Mouse (Mus musculus) heart, embryonic 15.5 days (tissue): ENCODE results near the gene Bach2. TPM values are rescaled to one million over a fixed set of nuclear protein-coding genes. Genes with fewer than 3 reads are reported as not detected.
A peak's percentile ranks its signal among the peaks of the same experiment; 100 is the strongest.

Source experiments
- ATAC-seq: fragments of 200-750 bp; cut with Nextera tagmentation; replicated peaks from 2 replicates; pipeline ENCODE4 v1.8.0; 2017; ENCODE audit warnings: low read depth, moderate TSS enrichment; ENCODE audit not compliant: insufficient number of reproducible peaks, insufficient read depth, low FRiP score
- H3K27ac ChIP-seq: fragments of 300-500 bp; sonication (generic); 2 replicates; pipeline ENCODE4 v1.5.1; 2015; ENCODE audit warnings: mild to moderate bottlenecking, inconsistent platforms
- H3K27me3 ChIP-seq: fragments of 300-500 bp; sonication (generic); 2 replicates; pipeline ENCODE4 v1.6.1; 2015; ENCODE audit warnings: inconsistent platforms
- H3K36me3 ChIP-seq: fragments of 300-500 bp; sonication (generic); 2 replicates; pipeline ENCODE4 v1.6.1; 2015; ENCODE audit warnings: mild to moderate bottlenecking, inconsistent platforms
- H3K4me1 ChIP-seq: fragments of 300-500 bp; sonication (generic); replicated peaks from 2 replicates; pipeline ENCODE4 v1.6.1; 2015; ENCODE audit warnings: inconsistent platforms
- H3K4me2 ChIP-seq: fragments of 300-500 bp; sonication (generic); 2 replicates; pipeline ENCODE4 v1.6.1; 2015; ENCODE audit warnings: inconsistent platforms, mild to moderate bottlenecking, moderate library complexity
- H3K4me3 ChIP-seq: fragments of 300-500 bp; sonication (generic); 2 replicates; pipeline ENCODE4 v1.5.1; 2015; ENCODE audit warnings: mild to moderate bottlenecking, inconsistent platforms
- H3K9ac ChIP-seq: fragments of 300-500 bp; sonication (generic); 2 replicates; pipeline ENCODE4 v1.6.1; 2015; ENCODE audit warnings: mild to moderate bottlenecking, inconsistent platforms
- H3K9me3 ChIP-seq: fragments of 300-500 bp; sonication (generic); replicated peaks from 2 replicates; pipeline ENCODE4 v1.6.1; 2016; ENCODE audit warnings: inconsistent platforms
- WGBS: fragments of 180-500 bp; shearing (Covaris S2); methylation state at CpG from one replicate; pipeline ENCODE4 v1.1.7; 2015; ENCODE audit warnings: mixed read lengths; 5-methylcytosine and 5-hydroxymethylcytosine counted together
- polyA plus RNA-seq: library from polyadenylated mRNA; unstranded; fragments of >200 nt; fragmentation: Nextera tagmentation; extraction: Ambion mirVana; gene quantifications from 2 replicates; pipeline ENCODE4 v1.2.1, GENCODE M21; 2015

Bach2 gene
- polyA plus RNA-seq, 1 experiment from 2014 or later, result 5.0 TPM

DNA sequence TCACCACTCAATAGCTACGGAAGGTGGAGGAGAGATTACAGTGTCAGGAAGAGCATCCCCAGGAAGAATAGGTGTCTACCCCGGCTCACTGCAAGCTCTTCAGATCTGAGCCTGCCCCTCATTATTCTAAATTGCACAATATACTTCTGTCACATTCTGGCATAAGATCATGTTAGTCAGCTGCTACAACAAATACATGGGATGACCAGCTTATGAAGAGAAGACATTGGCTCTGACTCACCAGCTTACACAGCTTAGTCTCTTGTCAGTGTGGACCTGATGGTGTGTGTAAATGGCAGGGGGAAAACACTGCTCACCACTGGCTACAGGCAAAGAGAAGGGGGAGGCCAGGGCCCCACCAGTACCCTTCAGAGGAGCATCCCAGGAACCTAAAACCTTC, 127.6 kb downstream of the Bach2 start:
- no peaks in the 10 kb centered on the region for H3K36me3 ChIP-seq
- H3K27me3 ChIP-seq, result no peaks in the 10 kb centered on the region
- H3K4me1 ChIP-seq, result peaks cover 57% of the 10 kb centered on the region
- no peak overlapping the region for H3K4me2 ChIP-seq
- H3K27ac ChIP-seq, result no peak overlapping the region
- H3K9ac ChIP-seq, result no peak overlapping the region
- WGBS, result 58% methylated on average over 2 of the region's 2 CpGs
- H3K4me3 ChIP-seq, result no peak overlapping the region
- ATAC-seq, result no peak
- H3K9me3 ChIP-seq, result no peaks in the 10 kb centered on the region

DNA sequence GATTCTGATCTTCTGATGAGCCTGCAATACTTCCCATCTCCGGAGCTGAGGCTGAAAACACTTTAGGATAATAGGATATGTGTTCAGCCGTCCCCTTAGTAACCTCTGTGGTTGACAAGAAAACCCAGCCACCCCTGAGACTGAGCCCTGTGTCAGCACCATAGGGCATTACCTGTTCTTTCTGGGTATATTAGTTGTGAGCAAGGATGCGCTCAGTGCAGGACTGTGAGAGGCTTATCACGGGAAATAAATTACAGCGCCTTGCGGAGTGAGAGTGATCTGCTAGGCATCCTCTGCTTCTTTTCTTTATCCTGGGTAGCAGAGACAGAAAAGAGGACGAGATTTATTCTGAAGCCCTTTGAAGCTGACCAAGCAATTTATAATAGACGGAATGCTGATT, 129.7 kb downstream of the Bach2 start:
- Histone ChIP-seq H3K27me3 (no peaks in the 10 kb centered on the region), H3K4me1 (peaks cover 66% of the 10 kb centered on the region), H3K36me3 (no peaks in the 10 kb centered on the region), H3K9ac (no peak overlapping the region), H3K9me3 (no peaks in the 10 kb centered on the region), H3K27ac (no peak overlapping the region), H3K4me2 (no peak overlapping the region), H3K4me3 (no peak overlapping the region)
- no peak for ATAC-seq
- 54% methylated on average over 8 of the region's 8 CpGs for WGBS

DNA sequence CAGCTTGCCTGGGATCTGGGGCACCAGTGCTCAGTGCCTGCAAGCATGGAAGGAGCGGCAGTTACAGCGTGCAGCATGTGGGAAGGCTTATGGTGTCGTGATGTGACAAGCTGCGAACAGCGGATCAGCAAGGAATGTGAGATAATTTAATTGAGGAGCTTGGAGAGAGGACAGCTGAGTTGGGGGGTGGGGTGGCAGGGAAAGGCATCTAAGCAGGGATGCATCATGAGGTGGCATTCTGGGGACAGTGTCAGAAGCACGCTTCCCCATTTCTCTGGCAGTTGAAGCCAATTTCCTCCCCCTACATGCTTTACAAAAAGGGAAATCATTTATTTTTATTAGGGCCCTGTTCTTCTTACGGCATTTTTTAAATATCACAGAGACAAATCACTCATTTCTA, 134.5 kb downstream of the Bach2 start:
- H3K27me3 ChIP-seq, result no peaks in the 10 kb centered on the region
- 14% methylated on average over 7 of the region's 7 CpGs for WGBS
- H3K4me2 ChIP-seq, result peak overlapping the region; percentile 27
- no peak overlapping the region for H3K9ac ChIP-seq
- peak; percentile 53; the same call in 1 of the 2 replicates for ATAC-seq
- H3K9me3 ChIP-seq, result no peaks in the 10 kb centered on the region
- peaks cover 71% of the 10 kb centered on the region for H3K4me1 ChIP-seq
- no peak overlapping the region for H3K4me3 ChIP-seq
- H3K27ac ChIP-seq, result no peak overlapping the region
- H3K36me3 ChIP-seq, result no peaks in the 10 kb centered on the region

DNA sequence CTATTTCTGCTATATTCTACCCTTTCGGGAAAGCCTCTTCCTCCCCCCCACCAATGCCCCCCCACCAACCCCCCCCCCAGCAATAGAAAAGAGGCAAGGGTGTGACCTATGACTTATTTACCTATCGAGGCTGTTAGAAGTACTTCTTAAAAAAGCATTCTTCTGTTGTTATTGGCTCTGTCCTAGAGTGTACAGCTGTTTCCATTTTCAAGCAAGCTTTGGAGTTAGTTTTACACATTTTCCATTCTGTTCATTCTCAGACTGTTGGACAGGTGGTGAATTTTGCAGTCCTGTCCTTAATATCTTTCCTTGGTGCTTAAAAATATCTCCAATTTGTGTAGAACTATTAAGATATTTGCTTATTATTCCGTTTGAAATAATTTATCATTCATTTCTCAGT, 134.9 kb downstream of the Bach2 start:
- Histone ChIP-seq H3K9me3 (no peaks in the 10 kb centered on the region), H3K4me3 (no peak overlapping the region), H3K36me3 (no peaks in the 10 kb centered on the region), H3K4me2 (no peak overlapping the region), H3K27ac (no peak overlapping the region), H3K9ac (no peak overlapping the region), H3K27me3 (no peaks in the 10 kb centered on the region), H3K4me1 (peaks cover 68% of the 10 kb centered on the region)
- ATAC-seq, result no peak
- 38% methylated on average over 3 of the region's 3 CpGs for WGBS

DNA sequence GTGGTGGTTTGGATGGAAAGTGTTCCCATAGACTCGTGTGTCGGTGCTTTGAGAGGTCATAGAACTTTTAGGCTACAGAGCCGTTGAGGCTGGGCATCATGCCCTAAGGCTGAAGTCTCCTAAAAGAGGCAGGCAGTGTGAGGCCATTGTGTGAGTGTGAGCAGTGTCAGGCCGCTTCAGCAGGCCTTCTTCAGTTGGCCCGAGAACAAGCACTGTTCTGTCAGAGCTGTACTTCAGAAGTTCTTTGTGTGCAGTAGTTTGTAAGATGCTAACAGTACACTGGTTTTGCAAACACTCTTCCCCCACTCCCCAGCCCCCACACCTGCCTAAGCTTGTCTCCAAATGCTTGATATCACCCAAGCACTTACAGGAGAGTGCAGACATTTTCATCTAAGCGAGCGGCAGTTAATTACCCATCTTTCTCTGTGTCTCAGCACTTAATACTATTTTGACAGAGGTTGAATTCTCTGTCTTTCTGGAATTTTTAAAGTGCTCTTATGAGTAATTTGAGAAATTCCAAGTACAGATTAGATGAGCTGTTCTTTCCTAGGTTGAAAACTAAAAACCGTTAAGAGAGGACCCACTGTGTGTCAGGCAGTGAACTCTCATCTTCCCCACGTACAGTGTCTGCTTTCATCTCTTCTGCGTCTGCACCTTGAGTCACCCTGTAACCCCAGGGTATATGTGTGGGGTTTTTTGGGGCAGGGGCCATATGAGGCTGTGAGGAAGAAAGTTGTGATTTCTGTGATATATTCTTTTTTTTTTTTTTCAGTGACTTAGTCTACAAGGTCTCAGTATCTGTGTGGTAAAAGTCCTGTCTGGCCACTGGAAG, 136.4 kb downstream of the Bach2 start:
- H3K9me3 ChIP-seq, result no peaks in the 10 kb centered on the region
- H3K4me3 ChIP-seq, result no peak overlapping the region
- WGBS, result 69% methylated on average over 10 of the region's 10 CpGs
- peaks cover 57% of the 10 kb centered on the region for H3K4me1 ChIP-seq
- no peak for ATAC-seq
- no peak overlapping the region for H3K27ac ChIP-seq
- no peaks in the 10 kb centered on the region for H3K27me3 ChIP-seq
- no peak overlapping the region for H3K4me2 ChIP-seq
- H3K9ac ChIP-seq, result no peak overlapping the region
- no peaks in the 10 kb centered on the region for H3K36me3 ChIP-seq

DNA sequence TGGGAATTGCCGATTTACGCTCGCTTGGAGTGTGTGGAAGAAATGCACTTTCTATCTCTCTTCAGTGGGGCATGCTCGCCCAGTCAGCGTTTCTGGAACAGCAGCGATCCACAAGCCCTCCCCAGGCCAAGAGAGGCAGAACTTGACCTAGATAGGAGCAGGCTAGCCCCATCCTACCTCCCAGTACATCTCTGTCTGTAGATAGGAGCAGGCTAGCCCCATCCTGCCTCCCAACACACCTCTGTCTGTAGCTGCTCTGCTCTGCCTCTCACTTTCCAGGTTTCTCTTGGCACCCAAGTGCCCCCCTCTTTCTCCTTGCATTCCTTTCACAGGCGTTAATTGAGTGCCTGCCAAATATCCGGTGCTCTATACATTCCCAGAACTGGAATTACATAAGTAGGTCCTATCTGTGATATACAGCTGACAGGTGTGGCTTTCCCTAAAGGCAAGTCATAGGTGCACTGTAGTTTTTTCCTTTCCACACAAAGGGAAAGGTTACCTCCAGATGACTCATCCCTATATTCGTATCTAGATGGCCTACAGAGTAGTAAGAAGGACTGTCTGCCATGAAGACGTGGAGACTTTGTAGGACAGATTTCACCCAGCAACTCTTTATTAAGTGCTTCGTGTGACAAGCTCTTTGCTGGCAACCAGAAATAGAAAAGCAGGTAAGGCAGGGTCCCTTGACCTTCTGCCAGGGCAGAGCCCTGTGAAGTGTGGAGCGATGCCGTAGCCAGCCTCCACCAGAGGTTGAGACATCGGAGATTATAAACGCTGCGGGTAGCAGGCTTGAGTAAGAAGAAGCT, 137.3 kb downstream of the Bach2 start:
- ATAC-seq, result no peak; the same call in 1 of the 2 replicates
- no peaks in the 10 kb centered on the region for H3K36me3 ChIP-seq
- H3K27me3 ChIP-seq, result no peaks in the 10 kb centered on the region
- no peak overlapping the region for H3K9ac ChIP-seq
- 0 out of 2 replicates have a peak overlapping the region, but pooled peaks have one; percentile 1 for H3K4me2 ChIP-seq
- peak overlapping the region; percentile 38; the same call in 1 of the 2 replicates for H3K27ac ChIP-seq
- 53% methylated on average over 16 of the region's 16 CpGs for WGBS
- no peaks in the 10 kb centered on the region for H3K9me3 ChIP-seq
- peaks cover 52% of the 10 kb centered on the region for H3K4me1 ChIP-seq
- no peak overlapping the region for H3K4me3 ChIP-seq

DNA sequence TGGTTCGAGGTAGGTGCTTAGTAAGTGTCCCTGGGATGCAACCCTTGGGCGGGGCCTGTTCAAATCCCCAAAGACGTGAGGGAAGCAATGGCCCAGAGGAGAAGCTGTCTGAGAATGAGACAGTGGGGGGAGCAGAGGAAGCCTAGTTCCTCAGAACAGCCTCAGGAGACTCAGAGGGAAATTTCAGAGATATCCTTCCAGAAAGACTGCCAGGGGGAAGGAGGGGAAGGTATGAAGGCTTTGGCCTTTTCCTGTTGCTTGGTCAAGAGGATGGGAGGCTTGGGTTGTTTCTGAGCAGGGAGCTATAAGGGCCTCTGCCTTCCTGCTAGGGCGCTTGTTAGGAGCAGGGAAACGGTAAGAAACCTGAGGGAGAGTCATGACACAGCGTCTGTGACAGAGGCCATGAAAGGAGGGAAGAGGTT, 137.9 kb downstream of the Bach2 start:
- no peak overlapping the region for H3K9ac ChIP-seq
- no peak for ATAC-seq
- no peak overlapping the region for H3K4me3 ChIP-seq
- peaks cover 48% of the 10 kb centered on the region for H3K4me1 ChIP-seq
- no peaks in the 10 kb centered on the region for H3K36me3 ChIP-seq
- no peak overlapping the region for H3K4me2 ChIP-seq
- H3K9me3 ChIP-seq, result no peaks in the 10 kb centered on the region
- WGBS, result 54% methylated on average over 6 of the region's 6 CpGs
- H3K27ac ChIP-seq, result 0 out of 2 replicates have a peak overlapping the region, but pooled peaks have one; percentile 38
- no peaks in the 10 kb centered on the region for H3K27me3 ChIP-seq

DNA sequence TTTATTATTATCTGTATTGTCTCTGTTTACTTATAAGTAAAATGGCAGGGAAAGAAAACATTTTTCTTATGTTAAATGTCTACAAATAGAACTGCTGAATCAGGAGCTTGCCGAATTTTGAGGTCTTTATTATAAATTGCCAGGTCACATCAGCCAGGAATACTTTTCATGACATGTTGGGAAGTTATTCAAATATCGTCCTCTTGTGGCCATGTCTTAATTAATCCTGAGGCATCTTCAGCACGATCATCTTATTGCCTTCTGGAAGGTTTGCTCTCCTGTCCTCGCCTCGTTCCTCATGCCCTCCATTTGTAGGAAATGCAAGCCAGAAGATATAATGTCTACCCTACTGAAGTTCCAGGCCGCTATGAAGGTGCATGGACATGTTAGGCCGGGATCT, 140.5 kb downstream of the Bach2 start:
- Histone ChIP-seq H3K9me3 (no peaks in the 10 kb centered on the region), H3K27me3 (no peaks in the 10 kb centered on the region), H3K4me2 (no peak overlapping the region), H3K4me3 (no peak overlapping the region), H3K9ac (no peak overlapping the region), H3K27ac (no peak overlapping the region), H3K36me3 (no peaks in the 10 kb centered on the region), H3K4me1 (peaks cover 27% of the 10 kb centered on the region)
- WGBS, result 84% methylated on average over 7 of the region's 7 CpGs
- ATAC-seq, result no peak

DNA sequence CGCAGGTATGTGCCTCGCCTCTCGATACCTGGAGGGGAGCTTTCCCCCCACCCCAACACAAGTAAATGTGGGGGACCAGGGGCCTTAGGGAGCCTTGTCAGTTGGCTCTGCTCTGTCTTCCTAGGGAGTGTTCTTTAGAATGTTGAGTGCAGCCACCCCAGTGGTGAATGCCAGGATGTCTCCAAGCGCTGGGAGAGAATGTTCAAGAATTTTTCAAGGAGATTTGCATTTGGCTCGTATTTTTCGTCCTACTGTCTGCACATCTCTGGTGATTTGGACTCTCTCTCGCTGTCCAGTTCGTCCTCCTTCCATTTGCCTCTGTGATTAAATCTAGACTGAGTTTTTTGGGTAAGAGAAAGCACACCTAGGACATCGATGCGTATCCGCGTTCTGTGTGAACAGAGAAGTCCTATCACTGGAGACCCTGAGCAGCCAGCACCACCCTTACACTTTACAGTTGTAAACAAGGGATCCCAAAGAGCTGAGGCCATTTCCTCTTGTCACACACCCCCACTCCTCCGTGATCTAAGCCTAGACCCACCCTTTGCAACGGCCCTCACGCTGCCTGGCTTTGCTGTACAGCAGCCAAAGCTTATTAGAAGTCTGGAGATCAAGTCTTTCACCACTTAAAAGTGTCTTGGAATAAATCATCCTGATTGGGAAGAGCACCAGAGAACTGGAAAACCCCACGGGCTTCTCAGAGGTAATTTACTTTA, 143.2 kb downstream of the Bach2 start:
- Histone ChIP-seq H3K4me1 (peaks cover 18% of the 10 kb centered on the region), H3K4me3 (no peak overlapping the region), H3K9me3 (no peaks in the 10 kb centered on the region), H3K36me3 (no peaks in the 10 kb centered on the region), H3K4me2 (no peak overlapping the region), H3K27ac (no peak overlapping the region), H3K9ac (no peak overlapping the region), H3K27me3 (no peaks in the 10 kb centered on the region)
- WGBS, result 67% methylated on average over 16 of the region's 16 CpGs
- ATAC-seq, result no peak

DNA sequence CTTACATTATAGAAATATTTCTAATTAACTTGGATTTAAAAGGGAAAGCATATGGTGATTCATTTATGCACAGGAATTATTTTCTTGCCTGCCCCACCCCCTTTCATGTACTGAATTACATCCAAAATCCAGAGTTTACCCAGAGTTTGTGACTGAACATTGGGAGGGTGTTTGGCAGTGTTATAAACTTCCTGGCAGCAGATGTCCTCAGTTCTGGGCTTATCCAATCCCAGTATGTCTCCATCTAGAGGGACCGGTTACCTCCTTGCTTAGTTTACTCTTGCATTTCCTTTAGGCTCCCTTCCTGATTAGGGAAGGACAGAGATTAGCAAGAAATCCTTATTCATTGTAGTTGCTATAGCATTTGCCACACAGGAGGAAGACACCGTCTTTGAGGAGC, 146.5 kb downstream of the Bach2 start:
- Histone ChIP-seq H3K9ac (no peak overlapping the region), H3K4me3 (no peak overlapping the region), H3K4me1 (peaks cover 43% of the 10 kb centered on the region), H3K4me2 (no peak overlapping the region), H3K9me3 (no peaks in the 10 kb centered on the region), H3K27me3 (no peaks in the 10 kb centered on the region), H3K36me3 (no peaks in the 10 kb centered on the region), H3K27ac (no peak overlapping the region)
- no peak for ATAC-seq
- WGBS, result 68% methylated on average over 2 of the region's 2 CpGs

DNA sequence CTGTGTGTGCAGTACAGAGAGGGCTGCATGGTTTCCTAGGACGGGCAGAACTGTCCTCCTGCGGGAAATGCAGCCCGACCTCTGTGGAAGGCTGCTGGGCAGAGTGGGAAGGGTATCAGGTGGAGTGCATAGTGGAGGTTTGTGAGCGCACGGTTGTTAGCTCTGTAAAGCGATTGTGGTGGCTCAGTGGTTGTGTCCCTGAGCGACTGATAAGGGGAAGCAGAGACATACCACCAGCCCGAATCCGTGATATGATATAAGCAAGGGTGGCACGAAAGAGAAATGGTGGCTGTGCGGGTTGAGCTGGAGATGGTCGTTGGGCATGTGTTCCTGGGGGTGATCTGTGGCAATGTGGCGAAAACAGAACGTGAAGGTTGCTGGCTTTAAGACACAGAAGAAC, 147.0 kb downstream of the Bach2 start:
- H3K4me3 ChIP-seq, result no peak overlapping the region

More for the DNA sequence above, 147.0 kb downstream of the Bach2 start:
- Histone ChIP-seq H3K4me2 (no peak overlapping the region), H3K27me3 (no peaks in the 10 kb centered on the region), H3K9ac (no peak overlapping the region), H3K4me1 (peaks cover 43% of the 10 kb centered on the region), H3K9me3 (no peaks in the 10 kb centered on the region), H3K36me3 (no peaks in the 10 kb centered on the region), H3K27ac (no peak overlapping the region)
- ATAC-seq, result no peak
- 86% methylated on average over 14 of the region's 14 CpGs for WGBS
